Mouse (Mus musculus): Measurements from ENCODE around the gene Dusp16. TPM values are rescaled to one million over a fixed set of nuclear protein-coding genes. Genes with fewer than 3 reads are reported as not detected.

Dusp16 gene
- total RNA-seq, 2 experiments from 2014 or later: 9.5 to 9.8 TPM

GRCm38 (mm10) chr6:134793046-134793806, 801 bp upstream of the Dusp16 start:
- no peak for DNase-seq (ENCODE audit: low spot score in 2 of 2)

- no peak for DNase-seq (ENCODE audit: low spot score in 2 of 2)
These were observed 940 bp downstream of the Dusp16 start for GRCm38 (mm10) chr6:134791251-134792118.

- DNase-seq (ENCODE audit: low spot score in 2 of 2): no peak
These were observed 3.3 kb downstream of the Dusp16 start for GRCm38 (mm10) chr6:134789100-134789499.

GRCm38 (mm10) chr6:134786426-134786825, 6.0 kb downstream of the Dusp16 start:
- no peak for DNase-seq (ENCODE audit: low spot score in 2 of 2)

GRCm38 (mm10) chr6:134782900-134783299, 9.5 kb downstream of the Dusp16 start:
- no peak for DNase-seq (ENCODE audit: low spot score in 2 of 2)

- DNase-seq (ENCODE audit: low spot score in 2 of 2): no peak
These were observed 10.9 kb downstream of the Dusp16 start for GRCm38 (mm10) chr6:134781494-134781913.

GRCm38 (mm10) chr6:134780024-134780423, 12.4 kb downstream of the Dusp16 start:
- DNase-seq (ENCODE audit: low spot score in 2 of 2): no peak

- no peak for DNase-seq (ENCODE audit: low spot score in 2 of 2)
These were observed 18.5 kb downstream of the Dusp16 start for GRCm38 (mm10) chr6:134773961-134774360.

GRCm38 (mm10) chr6:134773292-134773893, 19.0 kb downstream of the Dusp16 start:
- DNase-seq (ENCODE audit: low spot score in 2 of 2): no peak

GRCm38 (mm10) chr6:134770339-134770738, 22.1 kb downstream of the Dusp16 start:
- no peak for DNase-seq (ENCODE audit: low spot score in 2 of 2)

- no peak for DNase-seq (ENCODE audit: low spot score in 2 of 2)
These were observed 27.9 kb downstream of the Dusp16 start for GRCm38 (mm10) chr6:134764441-134765061.

GRCm38 (mm10) chr6:134763436-134763835, 29.0 kb downstream of the Dusp16 start:
- DNase-seq (ENCODE audit: low spot score in 2 of 2): no peak

- no peak for DNase-seq (ENCODE audit: low spot score in 2 of 2)
These were observed 30.6 kb downstream of the Dusp16 start for GRCm38 (mm10) chr6:134761808-134762207.

GRCm38 (mm10) chr6:134760926-134761544, 31.4 kb downstream of the Dusp16 start:
- no peak for DNase-seq (ENCODE audit: low spot score in 2 of 2)

GRCm38 (mm10) chr6:134756058-134756457, 36.4 kb downstream of the Dusp16 start:
- DNase-seq (ENCODE audit: low spot score in 2 of 2): no peak

- no peak for DNase-seq (ENCODE audit: low spot score in 2 of 2)
These were observed 38.6 kb downstream of the Dusp16 start for GRCm38 (mm10) chr6:134753858-134754257.

- no peak for DNase-seq (ENCODE audit: low spot score in 2 of 2)
These were observed 39.0 kb downstream of the Dusp16 start for GRCm38 (mm10) chr6:134753412-134753811.

- no peak for DNase-seq (ENCODE audit: low spot score in 2 of 2)
These were observed 40.4 kb downstream of the Dusp16 start for GRCm38 (mm10) chr6:134751883-134752647.

- DNase-seq (ENCODE audit: low spot score in 2 of 2): no peak
These were observed 41.3 kb downstream of the Dusp16 start for GRCm38 (mm10) chr6:134751087-134751486.

GRCm38 (mm10) chr6:134748126-134748525, 44.3 kb downstream of the Dusp16 start:
- DNase-seq (ENCODE audit: low spot score in 2 of 2): no peak
